Mouse (Mus musculus): Measurements from ENCODE around the gene Prkd2. TPM values are rescaled to one million over a fixed set of nuclear protein-coding genes. Genes with fewer than 3 reads are reported as not detected.

The Prkd2 gene
- polyA plus RNA-seq, 1 experiment from 2014 or later = 15.7 TPM

- Histone ChIP-seq H3K4me2 (replicated peaks; ENCODE audit: low read depth, low read length) (peak overlapping the region; percentile 67), H3K36me3 (ENCODE audit: control insufficient read depth, insufficient read depth, low read length) (peaks cover 10% of the 10 kb centered on the region), H3K9ac (ENCODE audit: low read depth, low read length) (0 out of 2 replicates have a peak overlapping the region, but pooled peaks have one; percentile 25), H3K27me3 (ENCODE audit: control insufficient read depth, insufficient read depth, low read length) (peaks cover 14% of the 10 kb centered on the region), H3K4me1 (ENCODE audit: control insufficient read depth, insufficient read depth, low read length) (peaks cover 23% of the 10 kb centered on the region; the same call in 1 of the 2 replicates), H3K9me3 (ENCODE audit: control insufficient read depth, low read length) (peaks cover 7% of the 10 kb centered on the region), H3K27ac (ENCODE audit: low read depth, low read length) (peak overlapping the region; percentile 93), H3K4me3 (ENCODE audit: low read length) (no peak overlapping the region)
- WGBS = 30% methylated on average over 6 of the region's 6 CpGs
- 0 out of 2 replicates have a peak, but pooled peaks have one; percentile 0 for ATAC-seq (ENCODE audit: low FRiP score, low TSS enrichment)
These were observed 47.8 kb downstream of the Prkd2 start for GRCm38 (mm10) chr7:16890536-16890935.

- Histone ChIP-seq H3K9me3 (ENCODE audit: control insufficient read depth, low read length) (peaks cover 3% of the 10 kb centered on the region), H3K27me3 (ENCODE audit: control insufficient read depth, insufficient read depth, low read length) (peaks cover 10% of the 10 kb centered on the region), H3K9ac (ENCODE audit: low read depth, low read length) (0 out of 2 replicates have a peak overlapping the region, but pooled peaks have one; percentile 25), H3K4me1 (ENCODE audit: control insufficient read depth, insufficient read depth, low read length) (peaks cover 24% of the 10 kb centered on the region; the same call in 1 of the 2 replicates), H3K4me3 (ENCODE audit: low read length) (peak overlapping the region; percentile 35; the same call in 1 of the 2 replicates), H3K36me3 (ENCODE audit: control insufficient read depth, insufficient read depth, low read length) (peaks cover 6% of the 10 kb centered on the region), H3K4me2 (replicated peaks; ENCODE audit: low read depth, low read length) (peak overlapping the region; percentile 67), H3K27ac (ENCODE audit: low read depth, low read length) (peak overlapping the region; percentile 93)
- peak; percentile 67 for ATAC-seq (ENCODE audit: low FRiP score, low TSS enrichment)
- 3% methylated on average over 23 of the region's 23 CpGs for WGBS
These were observed 48.2 kb downstream of the Prkd2 start for GRCm38 (mm10) chr7:16890944-16891343.

- ATAC-seq (ENCODE audit: low FRiP score, low TSS enrichment) = peak; percentile 81
- under 1% methylated on average over 30 of the region's 30 CpGs for WGBS
- peak within 1 kb of the TSS; percentile 93 for H3K27ac ChIP-seq (ENCODE audit: low read depth, low read length)
- H3K9ac ChIP-seq (ENCODE audit: low read depth, low read length) = peak within 1 kb of the TSS; percentile 25; the same call in 1 of the 2 replicates
- H3K4me3 ChIP-seq (ENCODE audit: low read length) = peak within 1 kb of the TSS; percentile 35
- no peaks in the 10 kb centered on the region for H3K9me3 ChIP-seq (ENCODE audit: control insufficient read depth, low read length)
- no peaks in the 10 kb centered on the region; the same call in 1 of the 2 replicates for H3K36me3 ChIP-seq (ENCODE audit: control insufficient read depth, insufficient read depth, low read length)
- H3K27me3 ChIP-seq (ENCODE audit: control insufficient read depth, insufficient read depth, low read length) = peaks cover 10% of the 10 kb centered on the region
- peaks cover 24% of the 10 kb centered on the region; the same call in 1 of the 2 replicates for H3K4me1 ChIP-seq (ENCODE audit: control insufficient read depth, insufficient read depth, low read length)
- H3K4me2 ChIP-seq (replicated peaks; ENCODE audit: low read depth, low read length) = peak within 1 kb of the TSS; percentile 67
These were observed 49.1 kb downstream of the Prkd2 start, which contains the start of gene Gng8 for GRCm38 (mm10) chr7:16891641-16892351. TSS of gene Gng8 (plus strand) at chr7:16891786.

- H3K4me3 ChIP-seq (ENCODE audit: low read length) = peak overlapping the region; percentile 35
- no peak overlapping the region for H3K9ac ChIP-seq (ENCODE audit: low read depth, low read length)
- WGBS = 39% methylated on average over 9 of the region's 9 CpGs
- no peaks in the 10 kb centered on the region; the same call in 1 of the 2 replicates for H3K36me3 ChIP-seq (ENCODE audit: control insufficient read depth, insufficient read depth, low read length)
- peak overlapping the region; percentile 67 for H3K4me2 ChIP-seq (replicated peaks; ENCODE audit: low read depth, low read length)
- peaks cover 24% of the 10 kb centered on the region; the same call in 1 of the 2 replicates for H3K4me1 ChIP-seq (ENCODE audit: control insufficient read depth, insufficient read depth, low read length)
- H3K27me3 ChIP-seq (ENCODE audit: control insufficient read depth, insufficient read depth, low read length) = peaks cover 10% of the 10 kb centered on the region
- H3K27ac ChIP-seq (ENCODE audit: low read depth, low read length) = no peak overlapping the region
- ATAC-seq (ENCODE audit: low FRiP score, low TSS enrichment) = 0 out of 2 replicates have a peak, but pooled peaks have one; percentile 0
- no peaks in the 10 kb centered on the region for H3K9me3 ChIP-seq (ENCODE audit: control insufficient read depth, low read length)
These were observed 49.6 kb downstream of the Prkd2 start for GRCm38 (mm10) chr7:16892352-16892730.

- H3K36me3 ChIP-seq (ENCODE audit: control insufficient read depth, insufficient read depth, low read length) = no peaks in the 10 kb centered on the region
- no peak for ATAC-seq (ENCODE audit: low FRiP score, low TSS enrichment)
- H3K9me3 ChIP-seq (ENCODE audit: control insufficient read depth, low read length) = no peaks in the 10 kb centered on the region
- H3K4me2 ChIP-seq (replicated peaks; ENCODE audit: low read depth, low read length) = peak overlapping the region; percentile 46; the same call in 1 of the 2 replicates
- no peak overlapping the region for H3K27ac ChIP-seq (ENCODE audit: low read depth, low read length)
- no peak overlapping the region for H3K4me3 ChIP-seq (ENCODE audit: low read length)
- H3K9ac ChIP-seq (ENCODE audit: low read depth, low read length) = no peak overlapping the region; the same call in 1 of the 2 replicates
- peaks cover 24% of the 10 kb centered on the region; the same call in 1 of the 2 replicates for H3K4me1 ChIP-seq (ENCODE audit: control insufficient read depth, insufficient read depth, low read length)
- WGBS = 3% methylated on average over 5 of the region's 6 CpGs
- peaks cover 10% of the 10 kb centered on the region for H3K27me3 ChIP-seq (ENCODE audit: control insufficient read depth, insufficient read depth, low read length)
These were observed 50.9 kb downstream of the Prkd2 start for GRCm38 (mm10) chr7:16893612-16894011.

- 2% methylated on average over 4 of the region's 4 CpGs for WGBS
These were observed 51.6 kb downstream of the Prkd2 start for GRCm38 (mm10) chr7:16894279-16894678.

GRCm38 (mm10) chr7:16895000-16895399 is 52.3 kb downstream of the Prkd2 start:
- Histone ChIP-seq H3K9ac (ENCODE audit: low read depth, low read length) (peak overlapping the region; percentile 44; the same call in 1 of the 2 replicates), H3K27me3 (ENCODE audit: control insufficient read depth, insufficient read depth, low read length) (peaks cover 10% of the 10 kb centered on the region), H3K9me3 (ENCODE audit: control insufficient read depth, low read length) (no peaks in the 10 kb centered on the region), H3K36me3 (ENCODE audit: control insufficient read depth, insufficient read depth, low read length) (no peaks in the 10 kb centered on the region), H3K27ac (ENCODE audit: low read depth, low read length) (no peak overlapping the region), H3K4me3 (ENCODE audit: low read length) (peak overlapping the region; percentile 28), H3K4me1 (ENCODE audit: control insufficient read depth, insufficient read depth, low read length) (peaks cover 23% of the 10 kb centered on the region; the same call in 1 of the 2 replicates), H3K4me2 (replicated peaks; ENCODE audit: low read depth, low read length) (peak overlapping the region; percentile 46)
- under 1% methylated on average over 24 of the region's 24 CpGs for WGBS
- ATAC-seq (ENCODE audit: low FRiP score, low TSS enrichment) = peak; percentile 32

More at GRCm38 (mm10) chr7:16894279-16894678, 51.6 kb downstream of the Prkd2 start:
- peak overlapping the region; percentile 46; the same call in 1 of the 2 replicates for H3K4me2 ChIP-seq (replicated peaks; ENCODE audit: low read depth, low read length)
- H3K9me3 ChIP-seq (ENCODE audit: control insufficient read depth, low read length) = no peaks in the 10 kb centered on the region
- ATAC-seq (ENCODE audit: low FRiP score, low TSS enrichment) = no peak
- H3K4me1 ChIP-seq (ENCODE audit: control insufficient read depth, insufficient read depth, low read length) = peaks cover 24% of the 10 kb centered on the region; the same call in 1 of the 2 replicates
- H3K4me3 ChIP-seq (ENCODE audit: low read length) = no peak overlapping the region; the same call in 1 of the 2 replicates
- H3K9ac ChIP-seq (ENCODE audit: low read depth, low read length) = no peak overlapping the region
- H3K27me3 ChIP-seq (ENCODE audit: control insufficient read depth, insufficient read depth, low read length) = peaks cover 10% of the 10 kb centered on the region
- H3K27ac ChIP-seq (ENCODE audit: low read depth, low read length) = no peak overlapping the region
- H3K36me3 ChIP-seq (ENCODE audit: control insufficient read depth, insufficient read depth, low read length) = no peaks in the 10 kb centered on the region

- WGBS = 24% methylated on average over 10 of the region's 10 CpGs
- H3K9me3 ChIP-seq (ENCODE audit: control insufficient read depth, low read length) = no peaks in the 10 kb centered on the region
- no peak overlapping the region for H3K27ac ChIP-seq (ENCODE audit: low read depth, low read length)
- peak overlapping the region; percentile 28 for H3K4me3 ChIP-seq (ENCODE audit: low read length)
- H3K36me3 ChIP-seq (ENCODE audit: control insufficient read depth, insufficient read depth, low read length) = no peaks in the 10 kb centered on the region
- no peak for ATAC-seq (ENCODE audit: low FRiP score, low TSS enrichment)
- peaks cover 10% of the 10 kb centered on the region for H3K27me3 ChIP-seq (ENCODE audit: control insufficient read depth, insufficient read depth, low read length)
- peaks cover 22% of the 10 kb centered on the region; the same call in 1 of the 2 replicates for H3K4me1 ChIP-seq (ENCODE audit: control insufficient read depth, insufficient read depth, low read length)
- H3K4me2 ChIP-seq (replicated peaks; ENCODE audit: low read depth, low read length) = peak overlapping the region; percentile 46
- peak overlapping the region; percentile 44 for H3K9ac ChIP-seq (ENCODE audit: low read depth, low read length)
These were observed 52.8 kb downstream of the Prkd2 start for GRCm38 (mm10) chr7:16895511-16895910.

GRCm38 (mm10) chr7:16900526-16900925 is 57.8 kb downstream of the Prkd2 start:
- Histone ChIP-seq H3K27ac (ENCODE audit: low read depth, low read length) (no peak overlapping the region), H3K4me2 (replicated peaks; ENCODE audit: low read depth, low read length) (no peak overlapping the region), H3K9ac (ENCODE audit: low read depth, low read length) (no peak overlapping the region), H3K9me3 (ENCODE audit: control insufficient read depth, low read length) (no peaks in the 10 kb centered on the region), H3K36me3 (ENCODE audit: control insufficient read depth, insufficient read depth, low read length) (no peaks in the 10 kb centered on the region), H3K4me3 (ENCODE audit: low read length) (no peak overlapping the region), H3K4me1 (ENCODE audit: control insufficient read depth, insufficient read depth, low read length) (peaks cover 29% of the 10 kb centered on the region), H3K27me3 (ENCODE audit: control insufficient read depth, insufficient read depth, low read length) (no peaks in the 10 kb centered on the region)
- WGBS = 28% methylated on average over 5 of the region's 5 CpGs
- no peak for ATAC-seq (ENCODE audit: low FRiP score, low TSS enrichment)
